Mouse (Mus musculus) forebrain, embryonic 11.5 days (tissue): ENCODE measurements around the gene Hmgb4. TPM values are rescaled to one million over a fixed set of nuclear protein-coding genes. Genes with fewer than 3 reads are reported as not detected.
A peak's percentile ranks its signal among the peaks of the same experiment; 100 is the strongest.

Source experiments
- ATAC-seq: fragments of 200-750 bp; cut with Nextera tagmentation; replicated peaks from 2 replicates; pipeline ENCODE4 v1.8.0; 2017; ENCODE audit warnings: moderate TSS enrichment; ENCODE audit not compliant: low FRiP score
- DNase-seq: peaks from one replicate; pipeline ENCODE4 v3.0.0-alpha.2; 2017; ENCODE audit warnings: low spot score
- H3K27ac ChIP-seq: fragments of 300-500 bp; sonication (generic); 2 replicates; pipeline ENCODE4 v1.5.1; 2014; ENCODE audit warnings: low read depth, low read length
- H3K27me3 ChIP-seq: fragments of 300-500 bp; sonication (generic); 2 replicates; pipeline ENCODE4 v1.6.1; 2014; ENCODE audit warnings: mild to moderate bottlenecking, low read length, mixed read lengths; ENCODE audit not compliant: control insufficient read depth, insufficient read depth
- H3K36me3 ChIP-seq: fragments of 300-500 bp; sonication (generic); 2 replicates; pipeline ENCODE4 v1.6.1; 2014; ENCODE audit warnings: mild to moderate bottlenecking, low read length, moderate library complexity, mixed read lengths; ENCODE audit not compliant: control insufficient read depth, insufficient read depth
- H3K4me1 ChIP-seq: fragments of 300-500 bp; sonication (generic); replicated peaks from 2 replicates; pipeline ENCODE4 v1.6.1; 2014; ENCODE audit warnings: low read length, mixed read lengths; ENCODE audit not compliant: control insufficient read depth, insufficient read depth
- H3K4me2 ChIP-seq: fragments of 300-500 bp; sonication (generic); 2 replicates; pipeline ENCODE4 v1.6.1; 2014; ENCODE audit warnings: low read depth, mild to moderate bottlenecking, low read length, moderate library complexity, mixed read lengths; ENCODE audit not compliant: severe bottlenecking
- H3K4me3 ChIP-seq: fragments of 300-500 bp; sonication (generic); 2 replicates; pipeline ENCODE4 v1.5.1; 2014; ENCODE audit warnings: low read depth, low read length
- H3K9ac ChIP-seq: fragments of 300-500 bp; sonication (generic); 2 replicates; pipeline ENCODE4 v1.6.1; 2014; ENCODE audit warnings: low read length
- H3K9me3 ChIP-seq: fragments of 300-500 bp; sonication (generic); 2 replicates; pipeline ENCODE4 v1.6.1; 2016; ENCODE audit warnings: low read length, mixed read lengths; ENCODE audit not compliant: control insufficient read depth
- WGBS: fragments of 180-500 bp; shearing (Covaris S2); extraction: QIAGEN DNeasy Blood & Tissue Kit; methylation state at CpG from one replicate; pipeline ENCODE4 v1.1.7; 2014; 5-methylcytosine and 5-hydroxymethylcytosine counted together
- polyA plus RNA-seq: library from polyadenylated mRNA; unstranded; fragments of >200 nt; fragmentation: Nextera tagmentation; extraction: Ambion mirVana; gene quantifications from 2 replicates; pipeline ENCODE4 v1.2.1, GENCODE M21; 2014

Hmgb4 gene
- polyA plus RNA-seq, 1 experiment from 2014 or later, result not detected

DNA sequence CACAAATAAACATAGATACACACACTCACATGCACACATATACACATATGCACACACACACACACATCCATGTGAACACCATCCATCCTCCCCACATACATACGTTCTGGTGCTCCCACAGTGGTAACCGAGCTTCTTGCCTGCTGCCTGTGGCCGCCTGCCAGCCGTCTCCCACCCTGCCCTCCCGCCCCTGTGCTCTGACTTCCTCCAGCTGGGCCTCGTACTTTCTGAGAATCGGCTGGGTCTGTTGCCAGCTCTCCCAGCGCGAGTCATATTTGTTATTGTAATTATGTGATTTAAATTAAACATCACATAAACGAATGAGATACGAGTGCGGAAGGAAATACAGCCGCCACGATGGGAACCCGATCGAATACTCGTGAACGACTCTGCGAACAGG, 10.2 kb upstream of the Hmgb4 start:
- 90% methylated on average over 19 of the region's 19 CpGs for WGBS
- Histone ChIP-seq H3K36me3 (no peaks in the 10 kb centered on the region), H3K4me2 (no peak overlapping the region), H3K27ac (no peak overlapping the region), H3K9ac (no peak overlapping the region), H3K4me3 (no peak overlapping the region), H3K9me3 (no peaks in the 10 kb centered on the region), H3K27me3 (no peaks in the 10 kb centered on the region), H3K4me1 (no peaks in the 10 kb centered on the region)
- ATAC-seq (no peak), DNase-seq (no peak)

DNA sequence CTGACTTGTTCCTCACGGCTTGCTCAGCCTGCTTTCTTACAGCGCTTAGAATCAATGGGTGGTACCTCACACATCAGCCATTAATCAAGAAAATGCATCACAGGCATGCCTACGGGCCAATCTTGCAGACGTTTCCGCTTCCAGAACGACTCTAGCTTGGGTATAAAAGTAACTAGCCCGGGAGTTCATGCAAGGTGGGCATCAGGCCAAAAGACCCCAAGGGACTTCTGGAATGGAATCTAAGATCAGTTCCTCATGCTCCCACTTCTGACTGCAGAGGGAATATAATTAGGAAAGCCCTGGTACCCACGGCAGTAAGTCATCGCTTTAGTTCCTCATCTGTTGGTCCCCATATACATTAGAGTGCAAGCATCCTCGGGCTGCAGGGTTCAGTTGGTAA, 9.4 kb upstream of the Hmgb4 start:
- WGBS, result 84% methylated on average over 10 of the region's 10 CpGs
- no peaks in the 10 kb centered on the region for H3K4me1 ChIP-seq
- H3K4me3 ChIP-seq, result no peak overlapping the region
- H3K9me3 ChIP-seq, result no peaks in the 10 kb centered on the region
- no peak overlapping the region for H3K9ac ChIP-seq
- no peaks in the 10 kb centered on the region for H3K36me3 ChIP-seq
- DNase-seq (no peak), ATAC-seq (no peak)
- no peak overlapping the region for H3K27ac ChIP-seq
- no peak overlapping the region for H3K4me2 ChIP-seq
- no peaks in the 10 kb centered on the region for H3K27me3 ChIP-seq

DNA sequence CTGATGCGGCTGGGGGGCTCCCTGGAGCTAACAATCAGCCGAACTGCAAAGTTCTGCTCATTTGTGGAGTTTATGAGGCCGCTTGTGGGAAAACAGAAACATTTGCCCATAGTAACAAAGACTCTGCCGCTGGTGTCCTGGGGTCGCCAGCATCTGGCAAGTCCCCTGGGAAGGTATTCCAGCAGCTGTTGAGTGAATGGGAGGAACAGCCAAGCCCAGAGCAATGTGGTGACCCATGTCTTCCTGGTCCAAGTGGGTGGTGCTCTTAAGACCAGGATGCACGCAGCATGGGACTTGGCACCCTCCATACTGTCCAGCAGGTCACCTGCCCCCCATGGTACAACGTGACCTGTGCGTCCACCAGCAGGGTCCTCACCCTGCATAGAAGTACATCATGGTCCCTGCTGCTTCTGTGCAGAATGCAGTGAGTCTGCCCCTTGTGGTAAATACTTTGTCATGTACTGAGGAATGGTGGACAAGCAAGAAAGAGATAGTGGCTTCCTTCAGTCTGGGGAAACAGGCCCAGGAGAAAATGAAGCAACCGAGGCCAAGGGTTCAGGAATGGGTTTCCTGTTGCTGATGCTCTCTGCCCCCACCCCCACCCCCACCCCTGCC, 8.6 kb upstream of the Hmgb4 start:
- 90% methylated on average over 9 of the region's 9 CpGs for WGBS
- H3K4me3 ChIP-seq, result no peak overlapping the region
- H3K4me1 ChIP-seq, result no peaks in the 10 kb centered on the region
- DNase-seq (no peak), ATAC-seq (no peak)
- H3K27ac ChIP-seq, result no peak overlapping the region
- H3K4me2 ChIP-seq, result no peak overlapping the region
- no peaks in the 10 kb centered on the region for H3K9me3 ChIP-seq
- no peak overlapping the region for H3K9ac ChIP-seq
- no peaks in the 10 kb centered on the region for H3K36me3 ChIP-seq
- no peaks in the 10 kb centered on the region for H3K27me3 ChIP-seq

DNA sequence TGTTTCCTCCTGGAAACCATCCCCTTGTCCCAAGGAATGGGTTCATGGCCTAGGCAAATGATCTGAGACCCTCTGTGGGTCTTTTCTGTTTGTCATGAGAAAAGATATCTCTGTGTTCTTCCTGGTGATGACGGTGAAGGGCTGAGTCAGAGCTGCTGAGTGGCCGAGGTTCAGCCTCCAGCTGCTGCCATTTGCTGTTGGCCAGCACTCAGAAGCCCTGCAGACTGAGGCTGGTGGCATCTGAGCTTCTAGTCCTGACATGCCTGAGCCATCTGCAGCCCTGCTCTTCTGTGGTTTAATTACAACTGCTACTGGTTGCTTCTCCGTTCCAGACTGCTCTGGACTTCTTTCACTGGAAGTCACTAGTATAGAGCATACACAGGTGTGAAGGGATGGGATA, 4.6 kb upstream of the Hmgb4 start:
- 76% methylated on average over 3 of the region's 3 CpGs for WGBS
- DNase-seq (no peak), ATAC-seq (no peak)
- H3K4me1 ChIP-seq, result no peaks in the 10 kb centered on the region
- no peaks in the 10 kb centered on the region for H3K27me3 ChIP-seq
- no peak overlapping the region for H3K9ac ChIP-seq
- no peak overlapping the region for H3K27ac ChIP-seq
- H3K4me3 ChIP-seq, result no peak overlapping the region
- H3K4me2 ChIP-seq, result no peak overlapping the region
- no peaks in the 10 kb centered on the region for H3K9me3 ChIP-seq
- no peaks in the 10 kb centered on the region for H3K36me3 ChIP-seq

DNA sequence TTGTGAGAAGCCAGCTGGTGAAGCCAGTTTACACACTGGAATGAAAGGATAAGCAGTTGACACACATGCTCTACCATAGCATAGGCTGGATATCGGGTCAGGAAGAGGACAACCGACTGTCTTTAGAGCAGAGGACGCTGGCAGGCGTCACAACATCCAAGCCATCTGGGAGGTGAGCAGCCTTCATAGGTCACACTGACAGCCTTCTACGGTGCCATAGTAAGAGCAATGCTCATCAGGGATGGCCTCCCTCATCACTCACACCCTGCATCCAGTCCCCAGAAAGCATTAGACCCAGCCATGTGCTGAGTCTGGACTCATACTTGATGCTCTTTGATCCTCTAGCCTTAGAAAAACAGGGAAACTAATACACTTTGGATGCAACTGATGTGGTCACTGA, 3.7 kb upstream of the Hmgb4 start:
- Histone ChIP-seq H3K9me3 (no peaks in the 10 kb centered on the region), H3K4me3 (no peak overlapping the region), H3K4me1 (no peaks in the 10 kb centered on the region), H3K36me3 (no peaks in the 10 kb centered on the region), H3K9ac (no peak overlapping the region), H3K4me2 (no peak overlapping the region), H3K27ac (no peak overlapping the region), H3K27me3 (no peaks in the 10 kb centered on the region)
- DNase-seq (no peak), ATAC-seq (no peak)
- WGBS, result 91% methylated on average over 5 of the region's 5 CpGs

DNA sequence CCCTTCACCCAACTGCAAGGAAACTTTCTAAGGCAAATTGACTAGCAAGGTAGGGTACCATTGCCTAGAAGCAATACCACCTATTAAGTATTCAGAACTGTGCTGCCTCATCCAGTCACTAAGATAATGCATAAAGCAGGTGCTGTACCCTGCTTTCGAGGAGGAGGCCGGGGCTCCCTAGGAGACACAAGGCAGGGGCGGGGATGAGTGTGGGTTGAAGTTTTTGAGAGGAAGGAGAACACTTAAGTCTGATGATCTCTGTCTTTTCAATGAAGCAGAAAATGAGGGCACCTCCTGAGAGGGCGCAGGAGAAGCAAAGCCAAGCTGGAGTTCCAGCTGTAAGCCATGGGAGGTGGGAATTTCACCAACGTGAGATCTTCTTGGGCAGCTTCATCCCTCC, 1.5 kb downstream of the Hmgb4 start:
- ATAC-seq, result no peak
- no peaks in the 10 kb centered on the region for H3K27me3 ChIP-seq
- no peak overlapping the region for H3K27ac ChIP-seq
- H3K4me1 ChIP-seq, result no peaks in the 10 kb centered on the region
- no peak overlapping the region for H3K9ac ChIP-seq
- no peak for DNase-seq
- H3K36me3 ChIP-seq, result no peaks in the 10 kb centered on the region
- 90% methylated on average over 5 of the region's 5 CpGs for WGBS
- H3K4me2 ChIP-seq, result no peak overlapping the region
- H3K9me3 ChIP-seq, result no peaks in the 10 kb centered on the region
- H3K4me3 ChIP-seq, result no peak overlapping the region

DNA sequence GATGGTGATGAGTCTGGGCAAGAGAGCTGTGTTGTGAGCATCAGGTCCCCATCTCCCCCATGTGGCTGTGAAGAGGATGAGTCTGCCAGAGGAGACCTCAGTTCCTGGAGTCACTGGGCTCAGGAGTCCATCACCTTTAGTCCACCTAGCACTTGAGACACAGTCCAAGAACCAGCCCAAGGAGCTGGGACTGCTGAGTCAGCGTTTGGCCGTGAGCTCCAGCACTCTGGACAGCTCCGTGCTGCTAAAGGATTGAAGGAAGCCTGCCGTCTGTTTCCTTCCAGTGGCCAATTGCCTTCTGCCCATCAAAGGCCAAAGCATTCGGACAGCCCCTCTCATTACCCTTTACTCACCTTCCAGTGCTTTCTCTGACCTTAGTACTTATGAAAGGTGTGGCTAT, 12.1 kb downstream of the Hmgb4 start:
- no peak overlapping the region for H3K27ac ChIP-seq
- H3K4me3 ChIP-seq, result no peak overlapping the region
- H3K27me3 ChIP-seq, result no peaks in the 10 kb centered on the region
- ATAC-seq, result no peak
- no peak overlapping the region for H3K4me2 ChIP-seq
- 17% methylated on average over 5 of the region's 5 CpGs for WGBS
- no peak overlapping the region for H3K9ac ChIP-seq
- H3K36me3 ChIP-seq, result no peaks in the 10 kb centered on the region
- peak; percentile 69 for DNase-seq
- no peaks in the 10 kb centered on the region for H3K4me1 ChIP-seq
- H3K9me3 ChIP-seq, result no peaks in the 10 kb centered on the region

DNA sequence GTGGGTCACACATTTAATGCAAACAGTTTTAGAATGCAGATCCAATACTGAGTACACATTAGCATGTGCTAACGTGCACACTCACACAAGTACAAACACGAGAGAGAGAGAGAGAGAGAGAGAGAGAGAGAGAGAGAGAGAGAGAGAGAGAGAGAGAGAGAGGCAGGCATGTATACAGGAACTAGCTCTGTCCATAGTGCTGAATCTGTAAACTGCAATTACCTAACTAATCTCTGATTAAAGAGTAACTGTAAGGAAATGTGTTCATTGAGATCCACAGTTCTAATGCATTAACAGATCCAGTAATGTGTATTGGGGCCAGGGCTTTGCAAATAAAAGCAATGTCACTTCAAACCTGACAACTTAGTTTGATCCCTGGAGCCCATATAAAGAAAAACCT, 15.6 kb downstream of the Hmgb4 start:
- no peak overlapping the region for H3K9ac ChIP-seq
- H3K4me3 ChIP-seq, result no peak overlapping the region
- DNase-seq (no peak), ATAC-seq (no peak)
- H3K4me1 ChIP-seq, result peaks cover 5% of the 10 kb centered on the region; the same call in 1 of the 2 replicates
- no peak overlapping the region for H3K4me2 ChIP-seq
- no peak overlapping the region for H3K27ac ChIP-seq
- H3K27me3 ChIP-seq, result no peaks in the 10 kb centered on the region
- H3K36me3 ChIP-seq, result no peaks in the 10 kb centered on the region
- WGBS, result 39% methylated on average over 2 of the region's 2 CpGs
- no peaks in the 10 kb centered on the region for H3K9me3 ChIP-seq

DNA sequence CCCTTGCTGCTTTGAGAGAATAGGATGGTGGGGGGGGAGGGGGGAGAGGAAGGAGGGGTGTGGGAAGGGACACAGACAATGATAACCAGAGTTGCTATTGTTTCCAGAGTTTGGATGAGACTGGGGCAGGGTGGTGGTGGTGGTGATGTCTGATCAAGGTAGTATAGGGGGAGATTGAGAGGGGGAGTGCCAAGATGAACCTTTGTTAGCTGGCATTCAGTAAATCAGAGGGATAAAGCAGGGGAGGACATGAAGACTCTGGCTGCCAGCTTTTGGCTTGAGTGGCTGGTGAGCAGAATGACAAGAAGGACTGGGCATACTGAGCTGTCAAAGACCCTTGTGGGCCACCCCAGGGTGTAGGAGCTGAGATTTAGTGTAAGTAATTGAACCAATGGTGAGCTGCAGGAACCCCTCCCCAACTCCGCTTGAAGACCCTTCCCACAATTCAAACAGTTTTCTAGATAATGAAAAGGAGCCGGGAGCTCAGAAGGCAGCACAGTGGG, 18.9 kb downstream of the Hmgb4 start:
- WGBS, result 25% methylated on average over 2 of the region's 2 CpGs

More for the DNA sequence above, 18.9 kb downstream of the Hmgb4 start:
- H3K27me3 ChIP-seq, result no peaks in the 10 kb centered on the region
- H3K4me3 ChIP-seq, result no peak overlapping the region
- DNase-seq, result no peak
- H3K27ac ChIP-seq, result no peak overlapping the region
- no peaks in the 10 kb centered on the region for H3K9me3 ChIP-seq
- H3K4me1 ChIP-seq, result peaks cover 5% of the 10 kb centered on the region; the same call in 1 of the 2 replicates
- no peaks in the 10 kb centered on the region for H3K36me3 ChIP-seq
- no peak overlapping the region for H3K9ac ChIP-seq
- no peak overlapping the region for H3K4me2 ChIP-seq
- ATAC-seq, result no peak
